Mouse (Mus musculus) kidney, adult 8-10 months (tissue): ENCODE measurements around the gene Zfp526.

Experiments used
- DNase-seq, 2 experiments: peaks; one replicate each; pipeline ENCODE4 v3.0.0; 2022

Gene Zfp526

GRCm38 (mm10) chr7:25221102-25221883 is at the start of gene Zfp526:
Zfp526 (plus strand) TSS chr7:25221425.
- DNase-seq: peak; percentile 98

DNA sequence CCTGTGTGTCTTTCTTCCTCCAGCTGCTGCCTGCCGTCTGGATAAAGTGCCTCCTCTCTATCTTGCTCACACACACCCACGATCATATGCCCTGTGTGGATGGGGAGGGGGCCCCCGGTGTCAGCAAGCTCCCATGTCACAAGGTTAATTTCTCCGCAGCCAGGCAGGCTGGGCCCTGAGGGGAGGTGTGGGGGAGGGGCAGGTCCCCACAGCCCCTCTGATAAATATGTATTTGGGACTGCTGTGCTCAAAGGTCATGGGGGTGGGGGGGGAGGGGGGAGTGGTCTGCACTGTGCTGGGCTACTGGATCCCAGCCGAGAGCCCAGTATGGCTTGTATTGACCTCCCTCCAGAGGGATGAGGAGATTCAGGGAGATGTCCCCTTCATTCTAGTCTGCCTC is 48.6 kb upstream of the Zfp526 start:
- no peak for DNase-seq

- DNase-seq: no peak
Observed at GRCm38 (mm10) chr7:25174343-25174742, 46.9 kb upstream of the Zfp526 start.

DNA sequence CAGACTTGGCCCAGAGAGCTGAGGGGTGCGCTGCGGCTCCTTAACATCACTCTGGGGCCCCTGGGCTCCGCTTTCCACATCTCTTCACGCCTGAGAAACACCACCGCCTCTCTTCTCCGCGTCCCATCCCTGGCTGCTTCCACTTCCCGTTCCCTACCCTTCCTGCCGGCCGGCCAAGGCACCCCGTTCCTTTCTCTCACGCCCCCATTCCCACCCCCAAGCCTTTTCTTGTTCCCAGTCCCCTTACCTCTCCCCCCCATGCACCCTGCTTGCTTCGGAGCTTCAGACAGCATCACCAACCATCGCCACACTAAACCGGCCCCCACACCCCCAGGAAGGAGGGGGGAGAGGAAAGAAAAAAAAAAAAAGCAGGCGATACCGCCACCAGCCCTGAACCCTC is 42.9 kb upstream of the Zfp526 start:
- DNase-seq: no peak

DNA sequence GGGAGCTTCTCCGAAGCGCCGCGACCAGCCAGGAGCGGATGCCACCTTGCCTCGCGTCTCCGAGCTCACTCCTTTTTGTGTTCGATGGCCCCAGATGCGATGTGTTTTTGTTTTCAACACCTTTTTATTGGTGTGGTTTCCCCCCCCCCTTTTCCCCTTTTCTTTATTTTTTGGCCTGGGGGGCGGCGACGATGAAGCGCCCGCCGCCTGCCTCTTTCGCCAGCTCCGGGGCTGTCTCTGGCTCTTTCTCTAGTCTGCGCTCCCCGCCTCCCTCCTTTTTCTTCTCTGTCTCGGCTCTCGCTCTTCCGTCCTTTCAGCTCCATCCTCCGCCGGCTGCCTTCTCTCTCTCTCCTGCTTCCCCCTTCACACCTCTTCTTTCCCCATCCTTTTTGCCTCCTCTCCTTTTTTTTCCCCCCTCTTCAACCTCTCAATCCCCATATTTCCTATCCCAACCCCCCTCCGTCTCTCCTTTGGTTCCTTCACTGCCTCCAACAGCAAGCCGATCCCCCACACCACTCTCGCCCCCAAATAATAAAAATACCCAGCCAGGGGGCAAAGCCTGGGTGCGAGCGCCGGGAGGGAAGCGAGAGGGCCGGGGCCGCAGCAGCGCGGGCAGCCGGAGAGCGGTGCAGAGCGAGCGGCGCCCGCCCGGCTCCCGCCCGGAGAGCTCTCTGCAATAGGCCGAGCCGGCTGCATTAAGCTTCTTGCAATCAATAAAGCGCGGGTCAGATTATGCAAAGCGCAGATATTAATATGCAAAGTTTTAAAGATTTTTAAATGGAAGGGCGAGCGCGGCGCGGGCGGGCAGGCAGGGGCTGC is 42.2 kb upstream of the Zfp526 start:
- no peak for DNase-seq

- DNase-seq: peak; percentile 14 to 32
Observed at GRCm38 (mm10) chr7:25179606-25180161, 41.5 kb upstream of the Zfp526 start, which contains the start of gene Pou2f2. Pou2f2 (minus strand) TSS chr7:25179726.

DNA sequence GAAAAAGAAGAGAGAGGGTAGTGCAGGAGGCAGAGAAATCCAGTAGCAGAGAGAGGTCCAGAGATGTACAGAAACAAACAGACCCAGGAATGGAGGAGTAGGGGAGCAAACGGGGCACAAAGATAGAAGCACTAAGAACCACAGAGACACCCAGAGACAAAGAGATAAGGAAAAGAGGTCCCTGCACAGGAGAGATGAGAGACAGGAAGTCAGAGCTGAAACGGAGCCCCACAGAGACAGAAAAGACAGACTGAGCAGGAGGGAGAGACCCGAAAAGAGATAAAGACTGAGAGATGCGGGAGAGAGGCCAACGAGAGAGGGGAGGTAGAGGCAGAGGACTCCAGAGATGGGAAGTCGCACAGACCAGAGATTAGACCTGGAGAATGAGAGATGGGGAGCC is 40.7 kb upstream of the Zfp526 start:
- DNase-seq: no peak

- no peak for DNase-seq
Observed at GRCm38 (mm10) chr7:25181331-25181790, 39.9 kb upstream of the Zfp526 start.

GRCm38 (mm10) chr7:25181814-25182213 is 39.4 kb upstream of the Zfp526 start:
- DNase-seq: no peak

DNA sequence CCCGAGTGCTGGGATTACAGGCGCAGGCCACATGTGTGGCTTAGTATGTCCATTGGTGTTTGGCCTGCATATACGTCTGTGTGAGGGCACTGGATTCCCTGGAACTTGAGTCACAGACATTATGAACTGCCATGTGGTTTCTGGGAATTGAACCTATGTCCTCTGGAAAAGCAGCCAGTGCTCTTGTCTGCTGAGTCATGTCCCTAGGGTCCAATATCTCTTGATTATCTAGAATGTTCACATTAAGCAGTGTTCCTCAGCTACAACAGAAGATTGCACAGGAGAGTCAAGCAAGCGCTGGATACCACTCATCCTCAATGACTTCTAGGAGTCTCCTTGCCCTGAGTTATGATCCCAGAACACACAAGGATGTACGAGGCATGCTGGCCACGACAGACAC is 37.1 kb upstream of the Zfp526 start:
- no peak for DNase-seq

DNA sequence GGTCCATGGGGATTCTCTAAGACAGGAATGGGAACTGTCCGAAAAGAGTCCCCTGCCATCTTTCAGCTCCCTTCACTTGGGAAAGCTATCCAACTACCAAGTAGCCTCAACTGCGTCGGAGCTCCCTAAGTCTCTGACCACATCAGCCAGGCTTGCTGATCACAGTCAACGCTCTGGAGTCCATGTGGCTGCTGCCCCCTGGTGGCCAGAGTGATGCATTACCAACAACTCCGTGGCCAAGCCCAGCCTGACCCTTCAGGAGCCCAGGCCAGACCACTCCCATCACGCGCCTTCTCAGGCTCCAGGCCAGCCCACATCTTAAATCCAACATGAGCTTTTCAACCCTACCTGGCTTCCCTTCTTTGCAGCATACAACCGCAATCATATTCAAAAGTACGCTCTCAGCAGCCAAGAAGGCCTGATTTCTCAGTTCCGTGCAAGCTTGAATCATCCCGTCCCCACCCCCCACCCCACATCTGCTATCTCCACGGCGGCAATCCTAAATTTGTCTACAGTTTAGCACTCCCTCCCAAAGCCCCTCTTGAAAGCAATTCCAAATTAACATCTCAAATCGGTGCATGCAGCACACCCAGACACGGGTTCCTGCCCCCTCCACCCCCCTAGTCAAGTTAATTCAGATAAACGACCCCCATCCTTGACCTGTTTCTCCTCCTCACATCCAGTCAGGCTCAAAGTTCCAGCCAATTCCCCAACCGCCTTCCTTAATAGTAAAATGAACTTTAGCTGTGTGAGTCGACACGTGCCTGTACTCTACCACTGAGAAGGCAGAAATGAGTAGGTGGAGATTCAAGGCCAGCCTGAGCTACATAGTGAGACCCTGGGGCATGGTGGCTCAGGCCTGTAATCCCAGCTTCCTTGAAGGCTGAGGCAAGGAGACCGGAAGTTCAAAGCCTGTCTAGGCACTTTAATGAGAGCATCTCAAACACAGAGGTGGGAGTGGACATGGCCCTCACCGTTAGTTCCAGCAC is 33.3 kb upstream of the Zfp526 start:
- DNase-seq: peak; percentile 75 to 85

- no peak for DNase-seq
Observed at GRCm38 (mm10) chr7:25190806-25191205, 30.4 kb upstream of the Zfp526 start.

DNA sequence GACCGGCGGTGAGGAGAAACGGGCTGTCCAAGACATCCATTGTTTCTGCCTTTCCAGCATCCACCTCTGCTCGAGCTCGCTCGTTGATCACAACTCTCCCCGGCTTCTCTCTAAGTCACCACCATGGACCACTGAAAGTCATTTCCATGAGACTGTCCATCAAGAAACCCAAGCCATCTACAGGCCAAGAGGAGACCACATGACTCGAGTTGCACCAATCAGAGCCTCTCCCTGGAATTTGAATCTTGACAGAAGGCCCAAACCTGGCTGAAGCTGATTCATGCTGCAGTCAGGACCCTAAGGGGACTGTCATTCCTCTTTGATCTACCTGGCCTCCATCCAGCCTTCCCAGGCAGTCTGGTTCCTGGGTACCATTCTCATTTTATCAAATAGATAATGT is 29.1 kb upstream of the Zfp526 start:
- no peak for DNase-seq

DNA sequence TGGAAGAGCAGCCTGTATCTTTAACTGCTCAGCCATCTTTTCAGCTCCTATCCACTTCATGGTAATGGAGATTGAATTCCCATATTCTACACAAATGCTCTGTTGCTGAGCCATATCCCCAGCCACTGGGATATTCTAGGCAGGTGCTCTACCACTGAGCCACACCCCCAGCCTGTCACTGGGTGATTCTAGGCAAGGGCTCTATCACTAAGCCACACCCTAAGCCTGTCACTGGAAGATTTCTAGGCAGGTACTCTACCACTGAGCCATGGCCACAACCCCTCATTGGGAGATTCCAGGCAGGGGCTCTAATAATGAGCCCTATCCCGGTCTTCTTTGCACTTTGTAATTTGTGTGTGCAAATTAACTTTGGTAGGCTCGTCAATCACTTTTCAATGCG is 26.1 kb upstream of the Zfp526 start:
- DNase-seq: no peak

- DNase-seq: no peak
Observed at GRCm38 (mm10) chr7:25196107-25196506, 25.1 kb upstream of the Zfp526 start.

DNA sequence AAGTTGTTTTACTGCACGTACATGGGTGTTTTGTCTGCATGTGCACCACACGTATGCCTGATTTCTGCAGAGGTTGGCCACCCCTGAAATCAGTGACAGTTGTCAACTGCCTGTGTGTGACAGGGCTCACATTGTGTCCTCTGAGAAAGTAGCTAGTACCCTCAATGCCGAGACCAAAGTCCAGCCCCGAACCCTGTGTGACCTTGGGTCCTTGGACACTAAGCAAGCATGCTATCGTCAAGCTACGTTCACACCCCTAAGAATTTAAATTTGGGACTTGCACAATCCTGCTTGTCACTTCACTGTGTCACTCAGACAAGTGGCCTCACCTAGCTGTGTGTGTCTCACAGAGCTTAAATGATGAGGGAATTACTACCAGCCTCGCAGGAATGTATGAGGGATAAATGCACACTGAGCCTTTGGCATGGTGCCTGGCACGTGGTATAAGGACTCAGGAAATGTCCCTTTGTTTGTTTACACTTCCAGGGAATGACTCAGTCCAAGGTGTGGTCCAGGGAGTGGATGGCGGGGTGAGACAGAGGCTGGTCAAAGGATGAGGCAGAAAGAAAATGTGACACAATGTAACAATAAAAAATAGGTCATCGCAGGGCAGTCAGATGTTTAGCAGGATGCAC is 23.7 kb upstream of the Zfp526 start:
- DNase-seq: peak in 1 of 2 experiments; percentile 18

DNA sequence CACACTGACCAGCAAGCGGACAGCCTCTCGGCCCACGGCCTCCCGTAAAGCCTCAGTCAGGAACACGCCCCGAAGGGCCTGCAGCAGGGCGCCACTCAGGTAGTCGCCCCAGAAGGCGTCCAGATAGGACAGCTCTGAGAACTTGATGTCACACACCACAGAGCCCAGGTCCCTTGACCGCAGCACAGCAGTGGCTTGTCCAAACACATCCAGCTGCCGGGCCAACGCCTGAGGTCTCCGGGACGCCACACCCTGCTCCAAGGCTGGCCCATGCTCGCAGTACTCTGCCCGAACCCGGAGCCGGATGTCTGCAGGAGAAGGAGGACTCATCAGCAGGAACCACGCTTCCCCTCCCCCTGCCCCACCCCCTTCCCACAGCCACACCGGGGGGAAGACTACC is 17.6 kb upstream of the Zfp526 start:
- DNase-seq: no peak

GRCm38 (mm10) chr7:25205355-25206093 is 15.7 kb upstream of the Zfp526 start:
- no peak for DNase-seq

DNA sequence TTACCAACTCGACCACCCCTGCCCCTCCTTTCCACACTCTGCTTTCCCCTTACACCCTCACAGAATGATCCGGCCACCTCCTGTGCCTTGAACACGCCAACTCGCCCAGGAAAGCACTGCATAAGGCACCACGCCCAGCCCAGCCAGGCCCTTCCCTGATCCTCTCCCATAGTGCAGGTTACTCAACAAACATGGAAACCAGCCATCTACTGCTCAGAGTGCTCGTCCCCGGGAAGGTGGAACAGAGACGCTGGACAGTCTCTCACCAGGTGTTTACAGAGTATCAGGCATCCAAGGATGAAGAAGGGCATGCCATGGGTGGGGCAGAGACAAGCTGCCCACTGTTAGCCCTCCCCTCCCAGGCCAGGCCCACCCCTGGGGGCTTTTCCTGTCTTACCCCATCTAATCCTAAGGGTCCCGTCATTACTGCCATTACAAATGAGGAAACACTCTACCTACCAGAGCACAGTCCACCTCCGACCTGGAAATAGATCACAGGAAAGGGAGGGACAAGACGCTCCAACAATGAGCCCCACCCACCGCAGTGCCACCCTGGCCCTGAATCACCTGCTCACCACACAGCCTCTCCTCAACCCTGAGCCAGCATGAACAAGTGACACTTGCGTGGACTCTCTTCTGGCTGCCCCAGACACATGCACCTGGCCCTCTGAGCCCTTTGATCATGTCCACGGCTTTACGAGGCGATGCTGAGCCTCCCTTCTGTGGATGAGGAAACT is 15.0 kb upstream of the Zfp526 start:
- DNase-seq: no peak

DNA sequence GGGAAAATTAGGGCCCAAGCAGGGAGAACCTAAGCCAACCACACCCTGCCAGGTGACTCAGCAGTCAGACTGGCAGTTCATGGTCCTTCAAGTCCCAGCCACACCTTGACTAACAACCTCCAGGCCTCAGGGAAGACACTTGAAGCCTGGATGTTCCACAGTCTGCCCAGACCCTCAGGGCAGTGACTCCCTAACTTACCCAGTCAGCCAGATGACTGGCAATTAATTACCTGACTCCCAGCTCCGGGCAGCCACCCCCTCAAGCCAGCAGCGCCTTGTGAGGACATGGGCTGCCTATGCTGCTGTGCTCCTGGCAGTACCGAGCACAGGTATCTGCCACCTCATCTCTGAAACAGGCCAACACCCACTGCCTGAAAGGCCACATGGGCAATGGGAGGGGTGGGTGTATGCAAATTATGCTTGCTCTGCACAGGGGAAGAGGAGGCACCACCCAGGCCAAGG is 12.0 kb upstream of the Zfp526 start:
- no peak for DNase-seq
